Mouse (Mus musculus): ENCODE data around the gene Fosl2. TPM values are rescaled to one million over a fixed set of nuclear protein-coding genes. Genes with fewer than 3 reads are reported as not detected.
A peak's percentile ranks its signal among the peaks of the same experiment; 100 is the strongest.
"Not testable (repeated sequence)": the region's sequence is repeated elsewhere in the genome, so short reads cannot be mapped to it uniquely, and the experiment has no call there.

Fosl2 gene
- polyA plus RNA-seq, 1 experiment from 2014 or later = 0.95 TPM

DNA sequence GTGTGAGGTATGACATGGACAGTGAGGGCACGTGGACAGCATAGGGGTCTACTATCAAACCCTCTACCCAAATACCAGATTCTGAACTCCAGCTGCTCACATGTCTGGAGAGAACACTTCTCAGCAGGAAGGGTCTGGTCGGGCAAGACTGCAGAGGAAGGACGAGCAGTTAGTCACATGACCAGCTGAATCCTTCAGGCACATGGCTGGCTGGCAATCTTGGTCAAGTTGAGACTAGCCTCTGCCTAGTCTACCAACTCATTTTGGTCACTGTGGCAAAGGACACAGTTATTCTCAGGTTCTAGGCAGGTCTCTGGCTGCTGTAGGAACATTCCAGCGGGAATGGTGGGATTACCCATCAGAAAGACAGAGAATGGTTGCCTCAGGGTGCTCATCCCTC, 42.1 kb downstream of the Fosl2 start:
- DNase-seq (ENCODE audit: low spot score) = no peak

DNA sequence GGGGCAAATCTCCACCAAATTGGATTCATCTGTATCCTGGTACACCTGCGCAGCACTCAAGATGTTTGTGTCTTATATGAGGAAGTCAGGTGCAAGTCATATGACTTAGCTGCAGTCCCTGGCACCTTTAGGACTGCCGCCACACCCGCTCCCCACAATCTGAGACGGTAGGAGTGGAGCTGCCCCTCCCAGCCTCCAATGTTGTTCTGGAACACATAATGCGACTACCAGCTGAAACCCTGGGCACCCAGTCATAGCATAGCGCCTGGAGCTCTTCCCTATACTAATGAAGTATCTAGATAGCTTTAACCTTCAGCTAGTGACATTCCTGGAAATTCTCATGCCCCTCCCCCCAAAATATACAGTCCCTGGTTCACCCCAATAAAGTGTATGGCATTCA, 43.1 kb downstream of the Fosl2 start:
- not testable (repeated sequence) for DNase-seq (ENCODE audit: low spot score)

DNA sequence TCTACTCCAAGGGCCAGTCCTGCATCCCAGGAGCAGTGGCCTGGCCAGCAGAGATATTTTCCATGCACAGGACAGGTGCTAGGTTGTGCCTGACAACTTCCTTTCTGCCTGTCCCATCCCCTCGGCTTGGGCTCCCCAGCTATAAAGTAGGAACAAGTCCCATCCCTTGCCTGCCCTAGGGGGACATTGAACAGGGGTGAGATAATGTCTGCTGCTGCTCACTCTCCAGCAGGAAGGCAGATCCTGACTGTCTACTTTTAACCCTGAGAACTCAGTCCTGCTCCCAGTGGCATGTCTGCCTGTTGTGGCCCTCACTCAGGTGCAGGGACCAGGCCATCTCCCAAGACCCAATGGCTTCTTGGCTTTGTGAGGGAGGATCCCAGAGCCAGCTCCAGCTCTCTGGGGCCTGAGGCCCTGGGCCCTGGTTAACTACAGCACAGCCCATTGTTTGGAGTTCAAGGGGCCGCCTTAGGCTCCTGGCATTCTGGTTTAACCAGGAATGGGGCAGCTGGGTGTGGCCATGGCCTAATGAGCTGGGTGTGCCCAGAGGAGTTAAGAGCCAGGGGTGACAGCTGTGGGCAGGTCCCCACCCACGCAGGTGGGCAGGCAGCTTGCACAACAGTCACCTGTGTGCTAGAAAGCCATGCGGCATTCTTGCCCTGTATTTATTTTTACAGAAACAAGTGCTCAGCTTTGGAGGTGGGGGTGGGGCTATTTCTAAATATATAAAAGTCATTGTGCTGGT, 47.5 kb downstream of the Fosl2 start:
- no peak for DNase-seq (ENCODE audit: low spot score)

DNA sequence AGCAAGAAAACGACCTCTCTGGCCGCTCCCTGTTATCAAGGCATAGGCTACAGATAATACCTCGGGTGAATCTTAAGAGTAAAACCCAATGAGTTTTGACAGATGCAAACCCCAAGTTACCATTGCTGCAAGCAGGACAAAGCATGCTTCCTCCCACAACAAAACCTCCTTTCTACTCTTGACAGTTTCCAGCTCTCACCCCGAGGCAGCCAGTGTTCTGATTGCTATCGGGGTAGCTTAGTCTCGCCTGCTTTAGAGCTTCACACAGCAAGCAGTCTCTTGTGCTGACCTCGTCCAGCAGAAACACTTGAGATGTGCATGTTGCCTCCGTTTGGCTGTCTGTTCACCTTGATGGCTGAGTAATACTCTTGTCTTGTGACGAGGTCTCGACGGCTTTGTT, 52.1 kb downstream of the Fosl2 start:
- no peak for DNase-seq (ENCODE audit: low spot score)

DNA sequence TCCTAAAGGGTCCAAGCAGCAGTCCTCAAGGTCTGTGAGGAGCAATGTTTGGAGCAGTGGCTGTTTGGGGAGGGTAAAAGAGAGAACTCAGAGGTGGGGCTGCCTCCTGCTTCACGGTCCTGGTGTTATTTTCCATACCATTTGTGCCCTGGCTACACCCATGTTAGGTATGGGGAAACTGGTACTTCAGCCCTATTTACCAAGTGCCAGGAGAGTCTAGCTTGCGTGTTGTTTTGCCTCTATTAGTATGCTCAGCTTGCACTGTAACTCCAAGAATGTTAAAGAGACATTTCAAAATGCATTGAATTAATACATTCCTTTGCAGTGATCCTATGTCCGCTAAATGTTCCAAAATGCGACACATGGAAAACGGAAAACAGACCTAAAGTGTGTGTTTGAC, 55.7 kb downstream of the Fosl2 start:
- no peak for DNase-seq (ENCODE audit: low spot score)

DNA sequence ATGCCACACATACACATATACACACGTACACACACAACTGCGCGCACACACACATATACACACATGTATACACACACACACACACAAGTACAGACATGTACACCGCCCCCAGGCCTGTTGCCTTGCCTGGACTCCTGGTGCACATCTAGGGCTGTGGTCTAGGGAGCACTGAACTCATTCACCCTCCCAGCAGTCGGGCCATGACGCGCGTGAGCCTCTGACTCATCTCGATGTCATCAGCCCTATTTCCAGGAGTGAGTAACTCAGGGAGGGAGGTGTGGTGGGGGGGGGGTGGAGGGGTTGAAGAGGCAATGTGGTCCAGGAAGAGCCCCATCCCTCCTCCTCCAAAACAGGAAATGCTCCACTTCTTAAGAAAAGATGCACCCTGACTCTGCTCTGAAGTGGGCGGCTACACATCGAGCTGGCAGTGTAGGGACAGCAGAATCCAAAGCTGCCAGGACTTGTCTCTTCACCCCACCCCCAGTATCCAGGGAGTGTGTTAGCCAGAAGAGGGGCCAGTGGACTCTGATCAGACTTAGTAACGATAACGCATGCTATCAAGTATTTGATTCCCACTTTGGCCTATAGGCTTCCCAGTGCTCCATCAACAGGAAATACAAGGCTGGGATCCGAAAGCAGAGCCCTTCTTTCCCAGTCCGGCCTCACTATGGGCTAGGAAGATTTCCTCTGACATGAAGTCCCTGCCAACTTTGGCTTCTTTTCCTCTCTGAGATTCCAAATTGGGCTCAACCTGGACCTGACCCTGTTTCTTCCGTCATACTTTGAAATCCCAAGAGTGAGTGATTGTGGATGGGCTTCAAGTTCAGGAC, 56.6 kb downstream of the Fosl2 start:
- DNase-seq (ENCODE audit: low spot score) = no peak

DNA sequence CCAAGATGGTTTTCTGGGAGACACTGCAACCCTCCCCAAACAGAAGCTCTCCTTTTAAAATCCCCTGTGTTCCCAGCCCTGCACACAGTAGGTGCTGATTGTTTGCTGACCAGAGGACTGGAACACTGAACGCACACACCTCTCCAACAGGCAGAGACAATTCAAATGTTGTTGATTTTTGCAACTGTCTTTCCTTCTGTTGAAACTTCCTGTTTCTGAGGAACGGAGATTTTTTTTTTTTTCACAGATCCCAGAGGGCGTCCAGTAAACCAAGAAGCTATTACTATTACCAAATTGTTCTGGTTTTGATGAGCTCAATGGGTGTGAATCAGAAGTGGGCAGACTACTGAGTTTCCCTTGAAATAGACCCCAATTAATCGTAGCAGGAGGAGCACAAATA, 58.6 kb downstream of the Fosl2 start:
- DNase-seq (ENCODE audit: low spot score) = no peak

DNA sequence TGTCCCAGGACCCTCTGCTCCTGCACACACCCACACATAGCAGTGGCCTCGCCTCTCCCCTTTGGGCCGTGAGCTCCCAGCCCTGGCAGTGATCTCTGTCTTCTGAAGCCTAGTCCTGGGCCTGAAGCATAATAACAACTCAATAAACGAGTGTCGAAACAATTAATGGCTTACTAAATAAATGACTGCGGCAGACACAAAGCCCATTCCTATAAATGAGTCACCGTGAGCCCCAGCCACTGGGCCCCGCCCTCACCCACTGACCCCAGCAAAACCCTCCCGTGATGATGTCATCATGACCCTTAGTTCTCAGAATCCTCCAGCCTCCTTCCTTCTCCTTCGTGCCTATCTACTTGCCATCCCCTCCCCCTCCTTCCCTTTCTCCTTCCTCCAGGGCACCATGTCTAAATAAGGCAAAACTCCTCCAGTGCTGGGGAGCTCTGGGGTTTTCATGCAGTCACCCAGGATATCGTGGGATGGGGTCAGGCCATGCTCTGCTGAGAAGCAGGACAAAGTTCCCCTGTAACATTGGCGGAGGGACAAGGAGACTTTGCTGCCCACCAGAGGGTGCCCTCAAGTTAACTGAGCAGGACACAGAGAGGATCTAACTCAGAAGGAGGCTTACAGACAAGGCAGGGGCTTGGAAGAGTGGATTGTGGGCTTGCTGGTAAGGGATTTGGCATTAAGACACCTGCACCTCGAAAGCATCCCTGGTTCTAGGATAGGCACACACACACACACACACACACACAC, 60.4 kb downstream of the Fosl2 start:
- DNase-seq (ENCODE audit: low spot score) = no peak

DNA sequence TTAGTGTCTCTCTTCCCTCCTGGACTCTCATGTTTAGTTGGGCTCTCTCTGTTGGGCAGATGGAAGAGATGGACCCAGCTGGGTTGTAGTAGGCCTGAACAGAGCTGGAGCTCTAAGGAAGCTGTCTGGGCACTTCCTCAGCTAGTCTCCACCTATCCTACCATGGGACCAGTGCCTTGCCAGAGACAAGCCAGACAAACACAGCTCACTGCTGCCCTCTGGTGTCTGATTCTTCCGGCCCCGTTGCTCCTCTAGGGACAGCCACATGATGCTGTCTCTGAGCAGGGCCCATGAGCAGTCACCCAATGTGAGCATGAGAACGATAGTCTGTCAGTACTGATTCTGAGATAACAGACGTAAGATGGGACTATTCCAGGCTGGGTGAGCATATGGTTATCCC, 62.1 kb downstream of the Fosl2 start:
- peak; percentile 85 for DNase-seq (ENCODE audit: low spot score)

DNA sequence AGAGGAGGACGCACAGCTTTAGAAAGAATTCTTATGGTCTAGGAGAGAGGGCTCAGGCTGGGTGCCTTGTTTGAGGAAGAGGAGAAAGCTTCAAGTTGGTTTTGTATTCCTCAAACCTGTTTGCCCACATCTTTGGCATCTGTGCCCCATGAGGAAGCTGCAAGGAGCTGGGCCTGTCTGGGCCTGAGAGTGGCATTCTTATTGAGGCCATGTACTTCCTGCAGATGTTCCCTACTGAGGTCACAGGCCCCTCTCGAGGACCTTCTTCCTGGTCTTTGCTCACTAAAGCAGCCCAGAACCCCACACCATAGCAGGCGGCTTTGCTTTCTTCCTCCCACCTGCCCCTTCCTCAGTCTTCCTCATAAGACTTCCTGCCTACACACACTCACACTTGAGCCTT, 63.5 kb downstream of the Fosl2 start:
- DNase-seq (ENCODE audit: low spot score) = peak; percentile 18

DNA sequence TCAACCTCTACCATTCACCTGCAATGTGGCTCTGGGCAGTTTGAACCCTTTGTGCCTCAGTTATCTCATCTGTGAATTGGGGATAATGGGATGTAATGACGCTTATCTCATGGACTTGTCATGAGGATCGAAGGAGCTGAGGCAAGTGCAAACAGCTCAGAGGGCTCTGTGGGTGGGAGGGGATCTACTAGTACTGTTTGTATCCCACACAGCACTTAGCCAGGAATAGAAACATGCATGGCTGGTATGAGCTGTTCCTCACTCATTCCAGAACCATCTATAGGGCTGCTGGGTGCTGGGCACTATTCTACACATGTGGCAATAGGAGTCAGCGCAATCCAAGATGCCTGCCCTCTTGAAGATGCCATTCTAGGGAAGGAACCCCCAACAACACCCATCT, 64.0 kb downstream of the Fosl2 start:
- DNase-seq (ENCODE audit: low spot score) = no peak

DNA sequence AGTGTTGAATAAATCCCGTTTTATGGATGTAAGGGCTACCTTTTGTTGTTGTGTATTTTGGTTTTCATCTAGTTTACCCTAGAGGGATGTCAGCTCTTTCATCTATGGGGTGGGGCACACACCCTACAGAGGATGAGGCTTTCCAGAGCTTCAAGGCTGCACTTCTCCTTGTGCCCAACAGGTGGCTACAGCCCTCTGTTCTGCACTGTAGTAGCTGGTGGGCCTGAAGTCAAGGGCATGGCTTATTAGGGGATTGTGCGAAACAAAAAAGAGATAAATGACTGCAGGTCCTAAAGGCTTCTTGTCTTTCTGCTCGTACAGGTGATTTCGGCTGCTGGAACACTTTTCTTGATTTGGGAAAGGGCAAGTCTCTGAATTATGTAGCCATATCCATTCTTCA, 69.1 kb downstream of the Fosl2 start:
- DNase-seq (ENCODE audit: low spot score) = peak; percentile 42

DNA sequence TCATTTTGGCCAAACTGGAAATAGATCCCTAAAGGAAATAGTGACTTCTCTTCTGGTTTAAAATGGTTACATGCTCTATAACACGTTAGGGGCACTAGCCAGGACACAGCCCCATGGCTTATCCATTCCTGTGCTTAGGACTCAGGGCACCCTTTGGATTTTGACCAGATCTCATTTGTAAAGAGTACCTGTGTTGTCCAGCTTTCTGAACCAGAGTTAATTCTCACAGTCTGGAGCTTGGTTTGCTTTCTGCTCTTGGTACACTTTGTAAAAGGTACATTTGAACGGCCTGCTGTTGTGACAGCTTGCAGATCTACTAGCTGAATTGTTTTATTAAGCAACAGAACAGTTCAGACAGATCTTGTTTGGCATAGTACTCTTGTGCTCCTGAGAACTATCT, 71.1 kb downstream of the Fosl2 start:
- no peak for DNase-seq (ENCODE audit: low spot score)

Other genes with a start within 250 kb of the Fosl2 start
- 8.8 and 10.7 TPM in 2 replicates for gene Plb1, start 96.9 kb downstream of the Fosl2 start, polyA plus RNA-seq (2015; fragmentation: Nextera tagmentation; extraction: Ambion mirVana)

All from thymus, postnatal 0 days (tissue).